Mouse (Mus musculus) cortical plate, adult 2 months (tissue): Measurements from ENCODE around the gene Ncbp2.

Experiments
- CTCF ChIP-seq: fragments of 200-500 bp; IDR thresholded peaks from 2 replicates; pipeline ENCODE4 v1.5.1; 2011; ENCODE audit warnings: mild to moderate bottlenecking, control low read depth, low read length; ENCODE audit not compliant: insufficient read depth; ENCODE audit errors: extremely low read depth
- POLR2A ChIP-seq: fragments of 200-500 bp; IDR thresholded peaks from 2 replicates; pipeline ENCODE4 v1.6.1; 2011; ENCODE audit warnings: mild to moderate bottlenecking, low read length, control low read depth; ENCODE audit not compliant: insufficient read depth; ENCODE audit errors: extremely low read depth

GRCm38 (mm10) chr16:31979501-31979900, 31.2 kb downstream of the Ncbp2 start:
- no peak for TF ChIP-seq CTCF
- TF ChIP-seq POLR2A, result no peak
